Mouse (Mus musculus) monocyte, adult 5-6 weeks (primary cell): ENCODE measurements around the gene Med29. TPM values are rescaled to one million over a fixed set of nuclear protein-coding genes. Genes with fewer than 3 reads are reported as not detected.
"Not testable (repeated sequence)": the region's sequence is repeated elsewhere in the genome, so short reads cannot be mapped to it uniquely, and the experiment has no call there.

ENCODE experiments used
- ATAC-seq: fragments of 153-309, 156-312 bp; replicated peaks from 2 replicates; pipeline ENCODE4 v1.8.0; 2017; ENCODE audit warnings: mild to moderate bottlenecking; ENCODE audit not compliant: low TSS enrichment, insufficient number of reproducible peaks, severe bottlenecking, poor library complexity, low FRiP score
- total RNA-seq: library from RNA; stranded (forward); fragments of 200-1000, 200-491, 200-594 nt; gene quantifications from 3 replicates; pipeline ENCODE4 v1.2.3, GENCODE M21; 2017

The Med29 gene
- total RNA-seq, 1 experiment from 2014 or later: 12.0 TPM

- no peak for ATAC-seq
Measured at GRCm38 (mm10) chr7:28401030-28401429, 8.5 kb upstream of the Med29 start.

DNA sequence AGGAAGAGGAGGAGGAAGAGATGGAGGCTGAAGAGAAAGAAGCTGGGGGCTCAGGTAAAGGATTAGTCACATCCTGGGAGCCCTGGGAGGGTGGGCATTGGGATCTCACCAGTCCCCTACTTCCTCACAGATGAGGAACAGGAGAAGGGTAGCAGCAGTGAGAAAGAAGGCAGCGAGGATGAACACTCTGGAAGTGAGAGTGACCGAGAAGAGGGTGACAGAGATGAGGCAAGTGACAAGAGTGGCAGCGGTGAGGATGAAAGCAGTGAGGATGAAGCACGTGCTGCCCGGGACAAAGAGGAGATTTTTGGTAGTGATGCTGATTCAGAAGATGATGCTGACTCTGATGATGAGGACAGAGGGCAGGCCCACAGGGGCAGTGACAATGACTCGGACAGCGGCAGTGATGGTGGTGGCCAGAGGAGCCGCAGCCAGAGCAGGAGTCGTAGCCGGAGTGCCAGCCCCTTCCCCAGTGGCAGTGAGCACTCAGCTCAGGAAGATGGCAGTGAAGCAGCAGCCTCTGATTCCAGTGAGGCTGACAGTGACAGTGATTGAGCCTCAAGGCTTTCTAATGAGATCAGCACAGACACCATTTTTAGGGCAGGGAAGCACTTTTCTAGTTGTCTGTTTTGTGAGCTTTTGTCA lies 6.3 kb upstream of the Med29 start:
- no peak for ATAC-seq

GRCm38 (mm10) chr7:28398000-28398399 lies 5.5 kb upstream of the Med29 start:
- no peak for ATAC-seq

GRCm38 (mm10) chr7:28395425-28395824 lies 2.9 kb upstream of the Med29 start:
- no peak for ATAC-seq

DNA sequence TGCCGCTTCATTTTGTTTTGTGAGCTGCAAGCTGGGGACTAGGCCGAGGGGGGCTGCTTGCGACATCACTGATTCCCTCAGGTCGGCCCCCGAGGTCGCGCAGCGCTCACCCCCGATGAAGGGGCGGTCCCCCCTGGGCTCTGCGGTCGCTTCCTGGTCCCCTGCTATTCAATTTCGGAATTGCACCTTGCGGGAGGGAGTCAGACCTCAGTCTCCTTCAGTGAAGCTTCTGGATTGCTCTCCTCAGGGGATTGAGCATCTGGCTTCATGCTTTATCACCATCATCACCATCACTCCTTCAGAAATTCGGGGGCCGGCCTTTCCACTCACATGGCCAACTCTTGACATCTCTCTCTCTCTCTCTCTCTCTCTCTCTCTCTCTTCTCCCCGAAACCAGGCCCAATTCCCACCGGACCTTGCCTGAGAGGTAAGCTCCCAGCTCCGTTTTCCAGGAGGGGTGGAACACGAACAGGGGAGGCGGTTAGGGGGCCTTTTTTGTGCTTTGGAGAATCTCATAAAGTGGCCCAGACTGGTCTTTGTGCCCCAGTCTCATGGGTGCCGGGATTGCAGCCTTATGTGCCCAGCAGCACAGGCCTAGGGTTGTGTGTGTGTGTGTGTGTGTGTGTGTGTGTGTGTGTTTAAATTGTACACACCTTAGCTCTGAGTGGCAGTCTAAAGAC lies 904 bp upstream of the Med29 start:
- no peak for ATAC-seq

DNA sequence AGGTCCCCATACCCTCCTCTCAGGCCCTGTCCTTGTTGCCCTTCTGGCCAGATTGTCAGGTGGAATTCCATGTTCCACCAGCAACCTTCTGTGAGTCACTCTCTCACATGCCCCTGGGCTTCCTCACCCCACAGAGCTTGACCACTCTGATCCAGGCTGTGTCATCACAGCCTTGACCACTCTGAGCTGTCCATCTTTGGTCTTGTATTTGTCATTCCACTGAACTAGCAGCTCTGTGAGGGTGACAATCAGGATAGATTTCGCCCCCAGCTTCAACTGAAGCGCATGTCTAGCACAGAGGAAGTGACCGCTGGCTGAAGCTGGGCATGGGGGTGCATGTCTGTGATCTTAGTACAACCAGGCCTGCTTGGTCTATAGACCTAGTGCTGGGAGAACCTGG lies 2.2 kb downstream of the Med29 start:
- ATAC-seq: no peak

GRCm38 (mm10) chr7:28387384-28387783 lies 5.1 kb downstream of the Med29 start:
- ATAC-seq: not testable (repeated sequence)

DNA sequence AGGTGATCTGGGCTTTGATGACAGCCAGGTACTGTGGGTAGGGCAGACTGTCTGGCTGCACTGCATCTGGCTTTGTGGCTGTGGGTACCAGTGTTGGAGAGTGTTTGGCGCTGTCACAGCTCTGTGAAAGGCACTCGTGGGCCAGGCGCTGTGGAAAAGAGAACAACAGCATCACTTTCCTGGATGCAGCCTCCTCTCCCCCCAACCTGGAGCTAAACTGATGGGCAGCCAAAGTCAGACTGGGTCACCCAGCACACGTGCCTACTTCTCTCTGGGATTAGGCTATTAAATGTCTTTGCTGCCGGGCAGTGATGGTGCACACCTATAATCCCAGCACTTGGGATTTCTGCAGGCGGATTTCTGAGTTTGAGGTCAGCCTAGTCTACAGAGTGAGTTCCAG lies 5.6 kb downstream of the Med29 start:
- not testable (repeated sequence) for ATAC-seq

DNA sequence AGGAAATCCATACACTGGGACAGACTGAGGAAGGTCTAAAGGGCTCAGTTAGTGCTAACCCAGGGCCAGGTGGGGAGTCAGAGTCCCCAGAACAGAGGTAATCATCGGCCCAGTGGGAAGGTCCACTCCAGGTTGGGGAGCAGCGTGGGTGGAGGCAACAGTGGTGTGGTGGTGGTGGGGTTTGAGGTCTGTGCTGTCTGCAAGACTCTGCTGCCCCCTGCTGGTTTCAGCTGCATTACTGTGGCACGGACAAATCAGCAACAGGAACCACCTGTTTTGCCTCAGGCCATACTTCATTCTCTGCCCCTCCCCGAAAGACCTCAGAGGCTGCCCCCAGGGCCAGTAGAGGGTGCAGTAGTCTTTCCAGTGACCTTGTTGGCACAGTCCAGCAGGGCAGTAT lies 6.0 kb downstream of the Med29 start:
- ATAC-seq: peak; percentile 27

DNA sequence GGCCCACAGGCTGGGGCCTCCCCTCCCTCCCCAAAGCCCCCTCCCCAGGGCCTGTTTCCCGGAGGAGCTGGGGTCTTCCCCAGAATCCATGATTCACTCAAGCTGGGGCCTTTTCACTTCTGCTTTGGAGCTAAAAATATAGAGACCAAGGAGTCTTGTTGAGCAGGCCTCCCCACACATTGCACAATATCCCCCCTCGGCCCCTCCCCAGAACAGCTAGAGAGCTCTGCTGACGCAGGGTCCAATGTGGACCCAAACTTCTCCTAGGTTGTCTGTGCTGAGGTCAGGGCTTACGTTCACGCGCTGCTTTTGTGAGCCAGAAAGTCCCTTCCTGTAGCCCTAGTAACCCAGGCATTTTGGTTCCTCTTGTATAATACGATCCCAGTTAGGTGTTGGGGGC lies 6.5 kb downstream of the Med29 start:
- ATAC-seq: peak; percentile 16

DNA sequence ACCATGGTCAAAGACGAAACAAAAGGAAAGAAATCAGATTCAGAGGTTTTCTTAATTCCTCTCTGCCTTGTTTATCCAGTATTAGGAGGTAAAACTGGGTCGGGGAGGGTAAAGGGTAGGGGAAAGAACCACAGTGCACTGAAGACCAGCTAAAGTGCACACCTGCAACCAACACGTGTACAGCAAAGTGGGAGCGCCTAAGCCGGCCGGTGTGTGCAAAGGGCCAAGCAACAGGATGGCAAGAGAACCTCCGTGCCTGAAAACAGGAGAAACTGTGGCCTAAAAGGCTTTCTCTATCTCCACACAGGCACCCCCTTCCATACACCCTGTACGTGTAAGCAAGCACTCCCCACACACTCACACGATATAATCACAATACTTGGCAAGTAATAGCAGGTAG lies 7.3 kb downstream of the Med29 start:
- no peak for ATAC-seq

- ATAC-seq: no peak
Measured at GRCm38 (mm10) chr7:28384162-28384561, 8.3 kb downstream of the Med29 start.

DNA sequence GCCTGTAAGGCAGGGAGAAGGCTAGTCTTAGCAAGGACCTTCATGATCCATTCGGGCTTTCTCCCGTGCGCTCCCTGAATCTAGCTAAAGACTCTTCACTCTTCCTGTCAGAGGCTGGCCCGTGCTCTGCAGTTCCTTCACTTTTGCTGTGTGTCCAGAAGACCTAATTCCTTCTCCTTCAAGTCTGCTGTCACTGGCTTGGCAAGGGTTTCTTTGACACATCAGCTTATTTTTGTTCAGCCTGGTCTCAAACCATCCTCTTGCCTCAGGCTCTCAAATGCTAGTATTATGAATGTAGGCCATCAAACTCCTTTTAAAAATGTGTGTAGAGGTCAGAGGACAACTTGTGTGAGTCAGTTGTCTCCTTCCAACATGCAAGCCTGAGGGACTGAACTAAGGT lies 8.9 kb downstream of the Med29 start:
- no peak for ATAC-seq

DNA sequence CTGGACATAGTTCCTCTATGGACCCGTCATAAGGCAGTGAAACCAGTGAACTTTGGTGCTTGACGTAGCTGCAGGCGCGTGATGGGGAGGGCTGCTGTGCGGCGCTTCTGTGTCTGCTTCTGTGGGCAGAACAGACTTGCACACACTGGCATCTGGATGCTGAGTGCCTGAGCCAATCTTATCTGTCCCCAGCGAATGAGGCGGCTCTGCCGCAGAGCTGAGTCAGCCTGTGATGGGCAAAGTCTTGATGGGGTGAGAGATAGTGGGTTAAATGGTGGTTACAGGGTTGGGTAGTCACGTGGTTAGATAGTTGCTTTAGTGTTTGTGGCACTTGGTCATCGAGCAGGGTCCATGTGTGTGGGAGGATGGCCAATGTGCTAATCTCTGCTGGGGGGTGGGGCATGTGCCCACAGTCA lies 9.5 kb downstream of the Med29 start:
- ATAC-seq: peak; percentile 28

- no peak for ATAC-seq
Measured at GRCm38 (mm10) chr7:28382347-28382951, 10.1 kb downstream of the Med29 start.

DNA sequence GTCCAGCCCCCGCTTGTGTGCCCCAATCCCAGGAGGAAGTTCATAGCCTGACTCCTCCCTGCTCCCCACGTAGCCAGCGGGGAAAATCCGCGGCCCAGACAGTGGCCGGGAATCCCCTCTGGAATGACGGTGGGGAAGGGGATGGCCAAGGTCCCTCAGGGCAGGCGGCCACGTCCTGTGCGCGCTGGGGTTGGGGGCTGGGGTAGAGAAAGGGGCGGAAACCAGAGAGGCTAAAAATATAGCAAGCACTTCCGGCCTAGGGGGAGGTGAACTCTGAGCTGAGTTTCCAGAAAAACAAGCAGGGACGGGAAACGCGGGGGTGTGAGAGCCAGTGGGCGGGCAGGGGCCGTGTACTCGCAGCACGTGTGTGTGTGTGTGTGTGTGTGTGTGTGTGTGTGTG lies 10.6 kb downstream of the Med29 start:
- ATAC-seq: peak; percentile 0; the same call in 1 of the 2 replicates

DNA sequence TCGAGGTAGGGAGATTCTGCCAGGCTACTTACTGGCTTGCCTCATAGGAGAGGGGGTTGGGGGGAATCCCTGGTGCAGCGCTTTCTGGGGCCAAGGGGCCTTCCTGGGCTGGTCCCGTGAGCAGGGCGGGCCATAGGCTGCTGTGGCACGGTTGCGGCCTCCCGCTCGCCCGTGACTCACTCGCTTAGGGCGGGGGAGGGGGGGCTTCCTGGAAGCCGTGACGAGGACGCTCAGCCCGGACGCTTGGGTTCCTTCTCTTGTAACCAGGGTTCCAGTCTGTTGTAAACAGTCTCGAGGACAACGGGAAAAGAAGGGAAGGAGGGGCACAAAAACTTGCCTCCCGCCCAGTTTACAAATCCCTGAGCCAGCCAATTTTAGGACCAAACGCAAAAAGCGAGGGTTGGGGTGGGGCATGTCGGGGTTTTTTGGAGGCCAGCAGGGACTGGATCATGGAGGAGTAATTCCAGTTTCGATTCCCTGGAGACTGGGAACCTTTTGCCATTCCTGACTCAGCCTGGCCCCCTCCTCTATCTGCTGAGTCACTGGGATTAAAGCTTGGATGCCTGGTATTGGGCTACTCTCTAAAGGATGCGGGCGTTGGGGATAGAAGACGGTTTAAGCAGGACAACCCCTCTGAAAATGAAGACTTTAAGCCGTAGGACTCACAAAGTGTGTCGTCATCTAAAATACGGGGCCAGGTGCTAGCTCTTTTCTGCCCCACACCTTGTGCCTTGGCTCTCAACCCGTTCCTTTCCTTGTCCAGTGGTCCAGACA lies 11.3 kb downstream of the Med29 start:
- ATAC-seq: peak; percentile 8

DNA sequence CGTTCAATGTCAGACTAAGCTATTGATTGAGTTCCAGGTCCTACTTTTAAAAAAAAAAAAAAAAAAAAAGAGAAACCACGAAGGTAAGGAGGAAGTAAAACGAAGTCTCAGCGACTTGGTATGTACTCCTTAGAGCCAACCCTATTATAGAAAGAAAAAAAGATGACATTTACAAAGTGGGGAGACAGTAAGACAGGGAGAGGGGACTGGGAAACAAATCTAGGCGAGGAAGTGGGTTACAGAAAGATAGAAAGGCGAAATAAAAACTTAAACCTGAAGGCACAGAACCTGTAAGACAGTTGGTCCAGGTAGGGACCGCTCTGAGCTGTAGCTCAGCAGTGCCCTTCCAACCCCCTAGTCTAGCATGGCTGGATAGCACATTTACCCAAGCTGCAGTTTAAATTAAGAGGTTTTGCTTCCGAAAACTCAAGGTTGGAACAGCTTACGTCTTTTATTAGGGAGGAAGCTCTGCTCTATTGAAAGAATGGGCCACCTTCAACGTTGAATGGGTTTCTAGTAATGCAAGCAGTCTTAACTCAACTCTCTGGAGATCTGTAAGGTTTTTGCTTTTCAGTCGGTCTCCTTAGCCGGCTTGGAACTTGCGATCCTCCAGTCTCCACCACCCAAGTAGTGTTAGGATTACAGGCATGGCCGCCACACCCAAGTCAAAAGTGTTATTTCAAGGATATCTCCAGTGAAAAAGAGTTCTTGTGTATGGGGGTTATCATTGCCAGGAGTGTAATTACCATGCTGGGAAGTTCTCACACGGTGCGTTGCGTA lies 12.1 kb downstream of the Med29 start, which contains the start of gene Zfp36:
Gene Zfp36 (minus strand): TSS at position 17 of the 780 bp plus-strand sequence.
- no peak for ATAC-seq
